Mouse (Mus musculus): ENCODE data around the gene Arrdc2. TPM values are rescaled to one million over a fixed set of nuclear protein-coding genes. Genes with fewer than 3 reads are reported as not detected.

Arrdc2 gene
- polyA plus RNA-seq, 1 experiment from 2014 or later: 4.3 TPM

- DNase-seq (no peak), ATAC-seq (ENCODE audit: insufficient read depth) (no peak)
- Histone ChIP-seq H3K27me3 (ENCODE audit: insufficient read depth, low read length) (peaks cover 17% of the 10 kb centered on the region), H3K36me3 (ENCODE audit: insufficient read depth) (0 out of 2 replicates have a peak, but pooled peaks cover 3% of the 10 kb centered on the region), H3K9me3 (ENCODE audit: low read depth, low read length) (no peaks in the 10 kb centered on the region), H3K27ac (ENCODE audit: low read depth) (no peak overlapping the region), H3K4me1 (ENCODE audit: insufficient read depth) (peaks cover 13% of the 10 kb centered on the region), H3K4me3 (ENCODE audit: low read depth, low read length) (no peak overlapping the region), H3K9ac (no peak overlapping the region), H3K4me2 (no peak overlapping the region)
- no peak for TF ChIP-seq CTCF (IDR thresholded peaks at IDR 0.05; ENCODE audit: low read depth)
- WGBS: 68% methylated on average over 2 of the region's 2 CpGs
These were observed 45.3 kb downstream of the Arrdc2 start for GRCm38 (mm10) chr8:70794215-70794614.

DNA sequence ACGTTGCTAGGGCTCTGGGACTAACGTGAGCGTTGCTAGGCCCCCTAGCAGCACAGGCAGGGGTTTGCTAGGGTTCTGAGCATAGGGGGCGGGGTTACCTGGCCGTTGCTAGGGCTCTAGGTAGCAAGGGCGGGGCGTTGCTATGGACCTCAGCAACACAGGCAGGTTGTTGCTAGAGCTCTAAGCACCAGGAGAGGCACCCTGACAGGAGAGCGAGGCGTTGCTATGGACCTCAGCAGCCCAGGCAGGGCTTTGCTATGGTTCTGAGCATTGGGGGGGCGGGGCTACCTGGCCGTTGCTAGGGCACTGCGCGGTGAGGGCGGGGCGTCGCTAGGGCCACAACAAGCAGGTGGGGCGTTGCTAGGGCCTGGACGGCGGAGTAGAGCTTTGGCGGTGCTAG is 46.8 kb downstream of the Arrdc2 start:
- Histone ChIP-seq H3K27me3 (ENCODE audit: insufficient read depth, low read length) (peaks cover 2% of the 10 kb centered on the region), H3K4me3 (ENCODE audit: low read depth, low read length) (peak overlapping the region; percentile 65), H3K4me2 (peak overlapping the region; percentile 89), H3K4me1 (ENCODE audit: insufficient read depth) (peaks cover 9% of the 10 kb centered on the region), H3K27ac (ENCODE audit: low read depth) (peak overlapping the region; percentile 79), H3K9me3 (ENCODE audit: low read depth, low read length) (no peaks in the 10 kb centered on the region), H3K9ac (peak overlapping the region; percentile 32), H3K36me3 (ENCODE audit: insufficient read depth) (peaks cover 12% of the 10 kb centered on the region; the same call in 1 of the 2 replicates)
- TF ChIP-seq CTCF (IDR thresholded peaks at IDR 0.05; ENCODE audit: low read depth): no peak
- DNase-seq (no peak), ATAC-seq (ENCODE audit: insufficient read depth) (peak; percentile 45)
- under 1% methylated on average over 20 of the region's 20 CpGs for WGBS

GRCm38 (mm10) chr8:70791975-70792691 is 47.4 kb downstream of the Arrdc2 start:
- H3K4me3 ChIP-seq (ENCODE audit: low read depth, low read length): peak overlapping the region; percentile 65
- peaks cover 9% of the 10 kb centered on the region for H3K4me1 ChIP-seq (ENCODE audit: insufficient read depth)
- peak overlapping the region; percentile 79 for H3K27ac ChIP-seq (ENCODE audit: low read depth)
- peak overlapping the region; percentile 89 for H3K4me2 ChIP-seq
- WGBS: 4% methylated on average over 58 of the region's 58 CpGs
- no peak for TF ChIP-seq CTCF (IDR thresholded peaks at IDR 0.05; ENCODE audit: low read depth)
- H3K36me3 ChIP-seq (ENCODE audit: insufficient read depth): peaks cover 17% of the 10 kb centered on the region; the same call in 1 of the 2 replicates
- peak overlapping the region; percentile 76 for H3K9ac ChIP-seq
- H3K27me3 ChIP-seq (ENCODE audit: insufficient read depth, low read length): no peaks in the 10 kb centered on the region
- DNase-seq: peak; percentile 98
- H3K9me3 ChIP-seq (ENCODE audit: low read depth, low read length): no peaks in the 10 kb centered on the region
- peak; percentile 83 for ATAC-seq (ENCODE audit: insufficient read depth)

DNA sequence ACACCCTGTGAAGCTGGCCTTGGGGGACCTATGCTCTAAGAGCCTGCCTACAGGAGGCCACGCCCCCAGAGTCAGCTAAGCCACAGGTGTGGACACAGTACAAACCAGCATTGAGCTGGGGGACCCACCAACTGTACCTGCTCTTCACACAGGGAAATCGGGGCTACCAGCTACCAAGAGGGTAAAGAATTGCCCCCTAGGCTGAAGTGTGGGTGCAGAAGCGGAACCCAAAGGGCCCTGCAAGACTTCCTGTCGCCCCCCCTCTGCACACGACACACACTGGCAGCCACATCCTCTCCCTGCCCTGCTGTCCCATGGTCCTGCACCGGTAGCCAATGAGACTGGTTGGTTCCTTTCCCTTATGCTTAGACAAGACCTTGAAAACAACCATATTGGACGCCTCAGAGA is 48.2 kb downstream of the Arrdc2 start:
- peaks cover 9% of the 10 kb centered on the region for H3K4me1 ChIP-seq (ENCODE audit: insufficient read depth)
- no peak overlapping the region for H3K27ac ChIP-seq (ENCODE audit: low read depth)
- 47% methylated on average over 7 of the region's 7 CpGs for WGBS

DNA sequence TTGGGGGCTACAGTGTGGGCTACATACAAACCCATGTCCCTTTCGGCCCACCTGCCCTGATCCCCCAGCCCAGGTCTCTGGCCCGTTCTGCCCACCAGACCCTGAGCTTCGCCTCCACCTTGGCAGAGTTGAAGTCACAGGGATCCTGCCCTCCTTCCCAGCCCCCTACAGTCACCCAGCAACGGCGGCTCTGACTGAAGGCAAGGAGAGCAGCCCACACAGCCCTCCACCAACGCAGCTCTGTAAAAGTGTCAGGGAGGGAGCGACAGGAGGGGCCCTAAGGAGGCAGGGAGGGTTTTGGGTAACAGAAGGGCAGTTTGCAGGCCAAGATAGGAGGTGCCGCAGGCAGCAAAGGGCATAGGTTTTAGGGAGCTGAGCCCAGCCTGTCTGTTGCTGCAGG is 48.7 kb downstream of the Arrdc2 start:
- Histone ChIP-seq H3K4me2 (peak overlapping the region; percentile 89), H3K9me3 (ENCODE audit: low read depth, low read length) (no peaks in the 10 kb centered on the region), H3K4me3 (ENCODE audit: low read depth, low read length) (peak overlapping the region; percentile 65), H3K36me3 (ENCODE audit: insufficient read depth) (peaks cover 30% of the 10 kb centered on the region), H3K27me3 (ENCODE audit: insufficient read depth, low read length) (no peaks in the 10 kb centered on the region), H3K27ac (ENCODE audit: low read depth) (no peak overlapping the region), H3K4me1 (ENCODE audit: insufficient read depth) (peaks cover 9% of the 10 kb centered on the region), H3K9ac (peak overlapping the region; percentile 47)
- 53% methylated on average over 8 of the region's 8 CpGs for WGBS
- no peak for ATAC-seq (ENCODE audit: insufficient read depth)
- TF ChIP-seq CTCF (IDR thresholded peaks at IDR 0.05; ENCODE audit: low read depth): no peak
- DNase-seq: no peak

More for the DNA sequence above, 48.2 kb downstream of the Arrdc2 start:
- Histone ChIP-seq H3K9ac (peak overlapping the region; percentile 76), H3K27me3 (ENCODE audit: insufficient read depth, low read length) (no peaks in the 10 kb centered on the region), H3K4me3 (ENCODE audit: low read depth, low read length) (peak overlapping the region; percentile 65), H3K36me3 (ENCODE audit: insufficient read depth) (peaks cover 26% of the 10 kb centered on the region), H3K4me2 (peak overlapping the region; percentile 89), H3K9me3 (ENCODE audit: low read depth, low read length) (no peaks in the 10 kb centered on the region)
- no peak for ATAC-seq (ENCODE audit: insufficient read depth)
- DNase-seq: peak; percentile 44
- no peak for TF ChIP-seq CTCF (IDR thresholded peaks at IDR 0.05; ENCODE audit: low read depth)

- peaks cover 9% of the 10 kb centered on the region for H3K4me1 ChIP-seq (ENCODE audit: insufficient read depth)
- no peak overlapping the region for H3K4me3 ChIP-seq (ENCODE audit: low read depth, low read length)
- peaks cover 48% of the 10 kb centered on the region for H3K36me3 ChIP-seq (ENCODE audit: insufficient read depth)
- H3K9me3 ChIP-seq (ENCODE audit: low read depth, low read length): no peaks in the 10 kb centered on the region
- no peak overlapping the region for H3K27ac ChIP-seq (ENCODE audit: low read depth)
- no peak overlapping the region for H3K4me2 ChIP-seq
- no peaks in the 10 kb centered on the region for H3K27me3 ChIP-seq (ENCODE audit: insufficient read depth, low read length)
- DNase-seq: no peak
- 78% methylated on average over 10 of the region's 10 CpGs for WGBS
- ATAC-seq (ENCODE audit: insufficient read depth): no peak
- TF ChIP-seq CTCF (IDR thresholded peaks at IDR 0.05; ENCODE audit: low read depth): no peak
- H3K9ac ChIP-seq: no peak overlapping the region
These were observed 50.5 kb downstream of the Arrdc2 start for GRCm38 (mm10) chr8:70789046-70789445.

DNA sequence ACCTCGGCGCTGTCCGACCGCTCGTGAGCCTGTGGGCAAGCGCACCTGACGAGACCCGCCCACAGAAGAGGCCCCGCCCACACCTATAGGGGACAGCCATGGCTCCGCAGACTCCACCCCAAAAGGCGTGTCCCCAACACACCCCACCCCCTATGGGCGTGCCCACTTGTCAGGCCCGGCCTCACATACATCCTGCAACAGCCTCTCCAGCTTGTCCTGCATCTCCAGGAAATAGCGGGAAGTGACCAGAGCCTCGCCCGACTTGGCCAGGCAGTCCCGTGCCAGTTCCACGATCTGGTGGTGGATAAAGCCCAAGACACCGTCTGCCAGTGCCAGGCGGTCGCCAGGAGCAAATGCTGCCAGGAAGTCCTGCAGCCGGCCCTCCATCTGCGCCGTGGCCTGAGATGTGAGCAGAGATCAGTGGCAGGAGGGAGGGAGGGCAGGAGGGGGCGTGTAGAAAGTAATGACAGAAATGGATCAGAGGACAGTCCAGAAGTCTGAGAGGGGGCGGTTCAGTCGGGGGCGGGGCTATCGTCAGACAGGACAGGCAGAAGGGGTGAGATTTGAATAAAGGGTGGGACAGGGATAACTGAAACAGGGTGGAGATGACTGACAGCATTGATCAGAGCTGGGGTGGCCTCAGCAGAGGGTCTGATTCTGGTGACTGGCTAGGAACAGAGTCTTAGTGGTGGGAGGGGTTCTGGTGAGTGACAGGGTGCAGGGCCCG is 51.4 kb downstream of the Arrdc2 start:
- peaks cover 56% of the 10 kb centered on the region for H3K36me3 ChIP-seq (ENCODE audit: insufficient read depth)
- TF ChIP-seq CTCF (IDR thresholded peaks at IDR 0.05; ENCODE audit: low read depth): no peak
- no peaks in the 10 kb centered on the region for H3K27me3 ChIP-seq (ENCODE audit: insufficient read depth, low read length)
- H3K9ac ChIP-seq: no peak overlapping the region
- H3K27ac ChIP-seq (ENCODE audit: low read depth): no peak overlapping the region
- 0 out of 2 replicates have a peak overlapping the region, but pooled peaks have one; percentile 4 for H3K4me3 ChIP-seq (ENCODE audit: low read depth, low read length)
- ATAC-seq (ENCODE audit: insufficient read depth) (no peak), DNase-seq (peak; percentile 78)
- peak overlapping the region; percentile 40 for H3K4me2 ChIP-seq
- H3K9me3 ChIP-seq (ENCODE audit: low read depth, low read length): no peaks in the 10 kb centered on the region
- peaks cover 9% of the 10 kb centered on the region for H3K4me1 ChIP-seq (ENCODE audit: insufficient read depth)
- WGBS: 21% methylated on average over 30 of the region's 30 CpGs
